Mouse (Mus musculus) erythroblast, embryonic 14.5 days (primary cell): ENCODE results near the gene Abraxas2. TPM values are rescaled to one million over a fixed set of nuclear protein-coding genes. Genes with fewer than 3 reads are reported as not detected.

Source experiments
- H3K27me3 ChIP-seq: 2 replicates; pipeline ENCODE4 v1.6.1; 2012; ENCODE audit warnings: inconsistent platforms; ENCODE audit not compliant: control insufficient read depth
- H3K36me3 ChIP-seq: 2 replicates; pipeline ENCODE4 v1.6.1; 2012; ENCODE audit warnings: mild to moderate bottlenecking, inconsistent platforms; ENCODE audit not compliant: control insufficient read depth
- H3K4me1 ChIP-seq: 2 replicates; pipeline ENCODE4 v1.6.1; 2012; ENCODE audit warnings: inconsistent platforms; ENCODE audit not compliant: control insufficient read depth
- H3K4me3 ChIP-seq: replicated peaks from 2 replicates; pipeline ENCODE3; 2012; ENCODE audit warnings: moderate library complexity, mild to moderate bottlenecking, inconsistent platforms
- H3K9me3 ChIP-seq: 2 replicates; pipeline ENCODE4 v1.6.1; 2012; ENCODE audit warnings: low read length, inconsistent platforms, mixed read lengths; ENCODE audit not compliant: control insufficient read depth
- GATA1 ChIP-seq: IDR thresholded peaks from 2 replicates; pipeline ENCODE4 v1.6.1; 2012; ENCODE audit warnings: low read length, inconsistent platforms, mixed read lengths
- TAL1 ChIP-seq: IDR thresholded peaks from 3 replicates; pipeline ENCODE4 v1.6.1; 2012; ENCODE audit warnings: low read length, inconsistent platforms, mixed read lengths
- polyA plus RNA-seq: library from polyadenylated mRNA; stranded (reverse); fragments of >175 nt; gene quantifications from 2 replicates; pipeline ENCODE4 v1.2.3, GENCODE M21; 2012

The Abraxas2 gene
- polyA plus RNA-seq, 1 experiment, result 0.24 TPM

GRCm38 (mm10) chr7:132892806-132893205 lies 33.8 kb downstream of the Abraxas2 start:
- Histone ChIP-seq H3K4me3 (no peak overlapping the region), H3K9me3 (no peaks in the 10 kb centered on the region), H3K27me3 (no peaks in the 10 kb centered on the region), H3K36me3 (no peaks in the 10 kb centered on the region), H3K4me1 (peaks cover 9% of the 10 kb centered on the region)
- TF ChIP-seq TAL1 (no peak), GATA1 (no peak)

- Histone ChIP-seq H3K9me3 (no peaks in the 10 kb centered on the region), H3K36me3 (no peaks in the 10 kb centered on the region), H3K27me3 (no peaks in the 10 kb centered on the region), H3K4me3 (no peak overlapping the region), H3K4me1 (peaks cover 4% of the 10 kb centered on the region)
- TF ChIP-seq TAL1, result no peak
- TF ChIP-seq GATA1, result no peak
Measured at GRCm38 (mm10) chr7:132893336-132893735, 34.3 kb downstream of the Abraxas2 start.

GRCm38 (mm10) chr7:132894841-132895555 lies 36.0 kb downstream of the Abraxas2 start:
- no peaks in the 10 kb centered on the region for H3K27me3 ChIP-seq
- H3K4me1 ChIP-seq, result no peaks in the 10 kb centered on the region
- no peaks in the 10 kb centered on the region for H3K36me3 ChIP-seq
- H3K9me3 ChIP-seq, result no peaks in the 10 kb centered on the region
- TF ChIP-seq TAL1, result no peak
- TF ChIP-seq GATA1, result no peak
- no peak overlapping the region for H3K4me3 ChIP-seq

DNA sequence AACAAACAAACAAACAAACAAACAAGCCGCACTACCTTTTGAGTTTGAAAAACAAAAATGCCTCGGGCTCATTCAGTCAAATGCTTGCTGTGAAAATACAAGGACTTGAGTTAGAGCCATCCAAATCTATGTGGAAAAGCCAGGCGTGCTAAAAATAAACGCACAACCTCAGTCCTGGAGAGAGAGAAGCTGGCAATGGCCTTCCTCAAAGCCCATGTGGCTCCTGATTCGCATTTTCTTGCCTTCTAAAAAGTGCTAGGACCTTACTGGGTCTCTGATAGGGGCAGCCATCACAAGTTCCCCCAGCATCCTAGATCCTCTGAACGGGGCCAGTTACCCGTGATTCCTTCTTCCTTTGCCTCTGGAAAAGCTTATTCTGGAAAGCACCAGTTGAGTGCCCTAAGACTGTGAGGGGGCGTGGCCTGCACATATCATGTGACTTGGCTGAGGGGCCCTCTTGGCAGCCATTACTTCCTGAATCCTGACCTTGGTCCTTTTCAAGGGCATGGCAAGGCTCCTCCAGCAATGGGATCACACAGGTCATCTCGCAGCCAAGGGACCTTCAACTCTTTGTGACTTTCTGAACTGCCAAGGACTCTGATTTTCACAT lies 37.3 kb downstream of the Abraxas2 start:
- no peak overlapping the region for H3K4me3 ChIP-seq
- H3K9me3 ChIP-seq, result no peaks in the 10 kb centered on the region
- no peak for TF ChIP-seq TAL1
- no peak for TF ChIP-seq GATA1
- H3K4me1 ChIP-seq, result no peaks in the 10 kb centered on the region
- no peaks in the 10 kb centered on the region for H3K27me3 ChIP-seq
- no peaks in the 10 kb centered on the region for H3K36me3 ChIP-seq

- H3K4me1 ChIP-seq, result no peaks in the 10 kb centered on the region
- no peaks in the 10 kb centered on the region for H3K9me3 ChIP-seq
- no peak overlapping the region for H3K4me3 ChIP-seq
- H3K27me3 ChIP-seq, result no peaks in the 10 kb centered on the region
- no peak for TF ChIP-seq TAL1
- no peak for TF ChIP-seq GATA1
- no peaks in the 10 kb centered on the region for H3K36me3 ChIP-seq
Measured at GRCm38 (mm10) chr7:132897258-132897657, 38.2 kb downstream of the Abraxas2 start.

DNA sequence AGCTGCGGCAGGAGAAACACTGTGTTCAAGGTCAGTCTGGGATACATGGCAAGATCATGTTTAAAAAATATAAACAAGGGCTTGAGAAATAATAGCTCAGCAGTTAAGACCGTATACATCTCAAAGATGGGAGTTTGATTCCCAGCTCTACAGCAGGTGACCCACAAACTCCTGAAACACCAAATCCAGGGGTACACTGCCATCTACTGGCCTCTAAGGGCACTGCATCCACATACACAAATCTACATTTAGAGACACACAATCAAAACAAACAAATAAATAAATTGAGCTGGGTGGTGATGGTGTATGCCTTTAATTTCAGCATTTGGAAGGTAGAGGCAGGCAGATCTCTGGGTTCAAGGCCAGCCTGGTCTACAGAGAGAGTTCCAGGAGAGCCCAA lies 39.2 kb downstream of the Abraxas2 start:
- Histone ChIP-seq H3K9me3 (no peaks in the 10 kb centered on the region), H3K4me1 (no peaks in the 10 kb centered on the region), H3K27me3 (no peaks in the 10 kb centered on the region), H3K36me3 (no peaks in the 10 kb centered on the region), H3K4me3 (no peak overlapping the region)
- no peak for TF ChIP-seq TAL1
- no peak for TF ChIP-seq GATA1

GRCm38 (mm10) chr7:132900826-132901531 lies 42.0 kb downstream of the Abraxas2 start:
- no peak overlapping the region for H3K4me3 ChIP-seq
- TF ChIP-seq TAL1 (no peak), GATA1 (no peak)
- no peaks in the 10 kb centered on the region for H3K36me3 ChIP-seq
- H3K4me1 ChIP-seq, result no peaks in the 10 kb centered on the region
- H3K27me3 ChIP-seq, result no peaks in the 10 kb centered on the region
- H3K9me3 ChIP-seq, result no peaks in the 10 kb centered on the region

- no peak overlapping the region for H3K4me3 ChIP-seq
- H3K27me3 ChIP-seq, result no peaks in the 10 kb centered on the region
- peaks cover 8% of the 10 kb centered on the region for H3K9me3 ChIP-seq
- no peaks in the 10 kb centered on the region for H3K36me3 ChIP-seq
- TF ChIP-seq TAL1 (no peak), GATA1 (no peak)
- H3K4me1 ChIP-seq, result no peaks in the 10 kb centered on the region
Measured at GRCm38 (mm10) chr7:132903796-132904195, 44.8 kb downstream of the Abraxas2 start.

GRCm38 (mm10) chr7:132921971-132922370 lies 62.9 kb downstream of the Abraxas2 start:
- Histone ChIP-seq H3K9me3 (peaks cover 4% of the 10 kb centered on the region), H3K4me1 (no peaks in the 10 kb centered on the region), H3K36me3 (no peaks in the 10 kb centered on the region), H3K4me3 (no peak overlapping the region), H3K27me3 (peaks cover 4% of the 10 kb centered on the region)
- TF ChIP-seq TAL1 (no peak), GATA1 (no peak)
